Mouse (Mus musculus) frontal cortex, postnatal 25 days (tissue): ENCODE results near the gene Cdc37.

Experiments used
- DNase-seq, 2 experiments: peaks; one replicate each; pipeline ENCODE4 v3.0.0; 2022; ENCODE audit warnings: low spot score in 2 of 2

Cdc37 gene

DNA sequence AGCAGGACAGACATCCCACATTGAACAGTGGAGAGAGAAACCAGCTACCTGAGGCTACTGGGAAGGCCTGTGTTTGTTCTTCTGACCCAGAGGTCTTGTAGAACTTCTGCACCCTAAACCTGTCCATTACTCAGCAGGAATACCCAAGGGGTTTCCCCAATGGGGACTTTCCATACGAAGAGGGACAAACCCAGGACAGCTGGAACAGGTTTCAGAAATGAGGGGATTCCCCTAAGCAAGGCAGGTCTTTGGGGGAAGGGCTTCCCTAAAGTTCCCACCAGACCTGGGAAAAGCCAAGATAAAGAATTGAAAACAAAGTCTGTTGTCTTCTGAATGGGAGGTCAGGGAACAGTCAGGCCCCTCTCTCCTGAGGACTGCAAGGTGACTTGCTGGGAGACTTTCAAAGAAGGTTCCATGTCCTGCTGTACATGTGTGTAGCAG, 13.8 kb downstream of the Cdc37 start:
- no peak for DNase-seq

DNA sequence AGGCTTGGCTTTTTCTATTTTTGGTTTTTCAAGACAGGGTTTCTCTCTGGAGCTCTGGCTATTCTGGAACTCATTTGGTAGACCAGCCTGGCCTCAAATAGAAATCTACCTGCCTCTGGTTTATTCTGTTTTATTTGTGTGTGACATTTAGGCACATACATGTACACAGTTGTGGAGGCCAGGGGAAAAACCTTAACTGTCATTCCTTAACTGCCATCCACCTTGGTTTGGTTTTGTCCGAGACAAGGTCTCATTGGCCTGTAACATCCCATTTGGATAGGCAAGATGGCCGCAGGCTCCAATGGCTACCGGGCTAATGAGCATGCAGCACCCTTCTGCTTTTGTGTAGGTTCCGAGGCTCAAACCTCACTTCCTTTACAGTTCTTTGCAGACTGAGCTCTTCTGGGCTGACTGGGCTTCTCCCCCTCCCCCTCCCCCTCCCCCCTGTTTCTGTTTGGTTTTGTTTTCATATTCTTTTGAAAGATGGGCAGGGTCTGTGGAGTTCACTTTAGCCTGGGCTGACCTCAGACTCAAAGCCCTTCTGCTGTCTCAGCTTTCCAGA, 14.4 kb downstream of the Cdc37 start:
- DNase-seq, result no peak

DNA sequence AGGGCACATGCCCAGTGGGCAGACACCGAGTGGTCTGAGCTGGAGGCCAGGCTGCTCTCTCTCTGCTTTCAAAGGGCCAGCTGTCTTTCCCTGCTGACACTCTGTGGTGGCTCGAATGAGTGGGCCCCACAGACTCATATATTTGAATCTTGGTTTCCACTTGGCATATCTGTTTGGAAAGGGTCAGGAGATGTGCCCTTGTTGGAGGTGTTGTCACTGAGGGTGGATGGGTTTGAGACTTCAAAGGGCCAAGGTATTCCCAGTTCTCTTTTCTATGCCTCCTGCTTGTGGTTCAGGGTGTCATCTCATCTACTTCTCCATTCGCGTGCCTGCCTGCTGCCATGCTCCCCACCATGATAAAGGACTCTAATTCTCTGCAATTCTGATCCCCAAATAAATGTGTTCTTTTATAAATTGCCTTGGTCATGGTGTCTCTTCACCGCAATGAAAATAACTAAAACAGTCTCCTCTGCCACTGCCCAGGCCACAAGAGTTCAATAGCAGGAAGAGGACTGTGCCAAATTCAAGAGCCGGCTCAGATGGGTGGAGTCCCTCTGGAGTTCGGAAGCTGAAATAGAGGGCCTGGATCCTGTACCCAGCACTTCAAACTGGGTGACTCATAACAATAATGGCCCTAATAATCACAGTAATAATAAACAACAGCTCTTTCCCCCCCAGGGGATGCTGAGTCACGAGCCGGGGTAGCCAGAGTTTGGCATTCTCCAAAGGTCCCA, 15.0 kb downstream of the Cdc37 start:
- no peak for DNase-seq

DNA sequence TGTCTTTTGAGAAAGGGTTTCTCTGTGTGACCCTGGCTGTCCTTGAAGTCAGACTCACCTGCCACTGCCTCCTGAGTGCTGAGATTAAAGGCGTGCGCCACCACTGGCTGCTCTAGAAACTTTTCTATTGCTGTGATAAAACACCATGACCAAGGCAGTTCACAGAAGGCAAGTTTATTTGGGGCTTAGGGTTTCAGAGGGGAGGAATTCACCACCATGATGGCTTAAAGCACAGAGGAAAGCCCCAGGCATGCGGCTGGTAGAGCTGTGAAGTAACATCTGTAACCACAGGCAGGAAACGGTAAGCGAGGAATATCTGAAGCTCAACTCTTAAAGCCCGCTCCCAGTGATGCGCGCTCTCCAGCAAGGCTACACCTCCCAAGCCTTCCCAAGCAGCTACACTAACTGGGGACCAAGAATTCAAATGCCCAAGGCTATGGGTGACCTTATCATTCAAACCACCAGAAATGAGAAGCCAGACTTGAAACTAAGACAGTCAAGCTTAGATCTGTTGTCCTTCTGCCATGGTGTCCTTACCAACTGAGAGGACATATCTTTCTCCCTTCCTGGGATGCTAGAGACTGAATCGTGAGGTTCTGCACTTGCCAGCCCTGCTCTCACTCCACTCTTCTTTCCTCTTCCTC, 16.6 kb downstream of the Cdc37 start:
- no peak for DNase-seq

DNA sequence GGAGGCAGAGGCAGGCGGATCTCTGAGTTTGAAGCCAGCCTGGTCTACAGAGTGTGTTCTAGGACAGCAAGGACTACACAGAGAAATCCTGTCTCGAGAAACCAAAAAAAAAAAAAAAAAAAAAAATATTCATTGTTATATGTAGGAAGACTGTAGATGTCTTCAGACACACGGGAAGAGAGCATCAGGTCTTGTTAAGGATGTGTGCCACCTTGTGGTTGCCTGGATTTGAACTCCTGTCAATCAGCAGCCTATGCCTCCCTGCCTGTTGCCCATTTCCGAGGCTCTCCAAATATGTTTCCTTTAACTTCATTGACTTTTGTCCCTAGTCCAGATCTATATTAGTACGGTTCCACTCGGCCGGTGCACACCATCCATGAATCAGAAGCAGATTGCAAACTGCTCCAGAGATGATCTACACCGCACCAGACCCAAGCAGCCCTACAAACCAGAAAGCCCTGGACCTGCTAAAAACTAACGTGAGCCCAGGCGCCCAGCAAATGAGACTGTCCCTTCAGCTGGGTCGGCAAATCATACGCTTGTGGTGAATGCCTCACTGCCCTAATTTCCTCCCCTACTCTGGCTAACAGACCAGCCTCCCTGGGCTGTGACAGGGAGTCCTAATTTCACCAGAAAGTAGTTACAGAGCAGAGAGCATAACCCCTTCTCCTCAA, 17.5 kb downstream of the Cdc37 start:
- DNase-seq, result no peak

DNA sequence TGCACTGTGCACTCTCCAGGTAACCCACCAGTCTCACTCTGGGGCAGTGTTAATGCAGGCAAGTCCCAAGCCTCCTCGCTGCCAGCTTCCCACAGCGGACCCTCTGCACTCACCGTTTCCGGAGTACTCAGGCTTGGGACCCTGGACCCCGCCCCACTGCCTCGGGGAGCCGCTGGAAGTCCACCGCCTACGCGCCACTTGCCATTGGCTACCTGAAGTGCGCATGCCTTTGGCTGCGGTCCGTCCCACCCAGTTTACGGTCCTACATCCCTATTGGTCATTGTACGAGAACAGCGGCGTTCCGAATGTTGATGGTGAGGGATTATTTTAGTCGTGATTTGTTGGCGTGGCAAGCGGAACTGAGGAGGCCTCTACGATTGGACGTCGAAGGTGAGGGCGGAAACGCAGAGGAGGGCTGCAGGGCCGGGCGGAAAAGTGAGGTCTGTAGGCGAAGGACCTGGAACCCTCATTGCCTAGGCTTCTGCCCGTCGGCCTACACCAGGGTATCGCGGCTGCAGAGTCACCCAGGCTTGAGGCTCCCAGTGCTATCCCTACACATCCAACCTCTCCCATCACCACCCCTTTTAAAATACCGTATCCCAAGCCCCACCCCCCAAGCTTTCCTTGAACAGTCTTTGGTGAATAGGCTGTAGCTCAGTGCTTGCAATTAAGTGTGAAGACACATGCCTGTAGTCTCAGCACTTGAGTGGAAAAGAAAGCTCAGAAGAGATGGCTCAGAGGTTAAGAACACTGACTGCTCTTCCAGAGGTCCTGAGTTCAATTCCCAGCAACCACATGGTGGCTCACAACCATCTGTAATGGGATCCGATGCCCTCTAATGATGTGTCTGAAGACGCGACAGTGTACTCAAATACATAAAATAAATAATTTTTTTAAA, 18.5 kb downstream of the Cdc37 start, which contains the start of gene Tyk2:
TSS of gene Tyk2 (minus strand) at position 185 of the 898 bp plus-strand sequence.
- DNase-seq, result peak; percentile 77 to 83

DNA sequence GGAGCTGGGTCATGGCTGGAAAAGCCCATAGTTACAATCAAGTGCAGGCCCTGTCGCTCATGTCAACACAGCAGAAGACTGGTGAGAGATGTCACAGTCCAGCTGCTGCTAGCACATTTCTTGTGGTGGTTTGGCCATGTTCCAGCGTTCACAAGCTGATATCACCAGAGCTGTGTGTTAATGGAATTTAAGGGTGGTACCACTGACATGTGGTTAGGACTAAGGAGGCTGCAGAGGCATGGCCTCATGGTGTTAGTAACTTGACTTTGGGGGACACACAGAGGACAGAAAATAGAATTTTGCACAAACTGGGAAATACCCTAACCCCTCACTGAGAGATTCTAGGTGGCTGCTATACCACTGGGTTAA, 23.5 kb downstream of the Cdc37 start:
- no peak for DNase-seq

DNA sequence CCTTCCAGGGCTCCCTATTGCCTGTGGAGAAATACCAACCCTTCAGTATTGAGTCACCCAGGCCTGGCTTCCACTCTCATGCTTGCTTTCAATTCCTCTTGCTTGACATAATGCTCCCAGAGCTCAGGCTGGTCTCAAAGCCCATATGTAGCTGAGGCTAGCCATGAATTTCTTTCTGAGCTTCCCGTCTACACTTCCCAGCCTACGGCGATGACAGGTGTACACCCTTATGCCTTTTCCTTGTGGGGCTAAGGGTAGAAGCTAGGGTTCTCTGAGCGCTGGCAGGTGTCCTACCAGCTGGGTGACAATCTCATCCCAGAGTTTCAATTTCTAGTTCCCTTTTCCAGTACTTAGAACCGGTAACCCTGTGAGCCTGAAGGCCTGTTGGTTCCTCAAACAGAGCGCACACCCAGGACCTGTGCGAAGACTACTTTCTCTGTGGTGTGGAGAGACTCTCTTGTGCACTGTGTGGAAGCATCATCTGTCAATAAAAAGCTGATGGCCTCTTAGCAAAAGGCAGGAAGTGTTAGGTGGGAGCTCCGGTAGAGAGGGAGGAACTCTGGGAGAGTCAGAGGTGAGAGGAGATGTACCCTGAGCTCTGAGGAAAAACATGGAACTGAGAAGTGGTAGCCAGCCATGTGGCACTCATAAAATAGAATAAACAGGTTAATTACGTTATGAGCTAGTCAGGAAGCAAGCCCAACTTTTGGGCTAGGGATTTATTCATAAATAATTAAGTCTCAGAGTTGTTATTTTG, 24.1 kb downstream of the Cdc37 start:
- DNase-seq, result no peak

DNA sequence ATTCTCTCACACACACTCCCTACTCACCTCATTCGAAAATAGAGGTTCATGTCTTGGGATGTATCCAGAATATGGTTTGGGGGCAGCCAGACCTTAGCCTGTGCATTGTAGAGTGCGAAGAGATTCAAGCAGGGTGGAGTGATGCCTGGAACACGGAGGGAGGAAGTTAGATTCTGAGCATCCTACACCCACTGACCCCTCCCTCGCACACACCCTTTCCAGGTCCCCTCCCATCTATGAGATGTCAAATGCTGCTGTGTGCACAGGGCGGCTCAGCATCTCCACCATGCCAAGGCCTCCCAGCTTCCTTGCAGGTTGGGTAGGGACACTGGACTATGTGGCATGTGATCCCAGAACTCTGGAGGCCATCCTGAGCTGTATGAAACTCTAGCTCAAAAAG, 24.9 kb downstream of the Cdc37 start:
- DNase-seq, result no peak

DNA sequence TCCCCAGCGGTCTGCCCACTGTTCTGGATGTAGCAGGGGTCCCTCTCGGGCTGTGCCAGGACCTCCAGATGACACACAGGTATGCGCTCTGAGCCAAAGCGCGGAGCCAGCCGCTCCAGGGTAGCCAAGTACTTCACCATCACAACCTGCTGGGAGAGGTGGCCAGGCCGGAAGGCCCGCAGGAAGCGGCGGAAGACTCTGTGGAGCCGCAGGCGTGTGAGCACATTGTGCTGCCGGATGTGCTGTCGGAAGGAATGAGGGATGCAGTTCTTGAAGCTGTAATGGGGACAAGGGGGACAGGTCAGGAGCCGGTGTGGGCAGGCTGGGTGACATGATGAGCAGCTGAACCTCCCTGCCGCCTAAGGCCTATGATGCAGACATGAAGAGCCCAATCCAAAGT, 28.3 kb downstream of the Cdc37 start:
- DNase-seq, result no peak

DNA sequence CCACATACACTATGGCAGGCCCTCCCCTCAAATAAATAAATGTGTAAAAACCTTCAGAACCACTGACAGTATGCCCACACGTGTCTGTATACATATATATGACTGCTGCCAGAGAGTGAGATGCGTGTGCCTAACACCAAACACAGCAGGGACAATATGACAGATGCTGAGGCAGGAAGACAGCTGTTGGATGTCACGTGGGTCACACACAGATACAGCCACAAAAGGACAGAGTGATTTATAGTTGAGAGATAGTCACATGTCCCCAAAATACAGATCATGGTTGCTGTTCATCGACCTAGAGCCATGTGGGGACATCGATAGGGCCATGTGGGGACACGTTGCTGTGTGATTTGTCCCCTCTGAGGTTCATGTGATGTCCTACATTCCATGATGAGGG, 32.7 kb downstream of the Cdc37 start:
- DNase-seq, result no peak

DNA sequence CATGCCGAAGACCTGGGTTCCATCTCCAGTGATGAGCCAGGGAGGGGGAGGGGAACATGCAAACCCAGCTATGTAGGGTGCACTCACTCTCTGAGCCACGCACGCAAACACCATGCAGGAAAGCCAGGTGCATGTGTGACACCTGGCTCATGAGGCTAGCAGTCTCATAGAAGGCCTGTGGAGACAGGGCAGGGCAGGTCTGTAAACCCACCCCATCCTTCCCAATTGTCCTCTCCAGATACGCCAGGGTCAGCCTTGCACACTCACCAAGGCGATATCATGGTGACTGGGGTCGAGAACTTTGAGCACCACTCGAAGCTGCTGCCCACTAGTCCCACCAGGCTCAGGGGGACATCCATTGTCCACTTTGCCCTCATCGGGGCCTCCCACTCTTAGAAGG, 34.7 kb downstream of the Cdc37 start:
- DNase-seq, result no peak

DNA sequence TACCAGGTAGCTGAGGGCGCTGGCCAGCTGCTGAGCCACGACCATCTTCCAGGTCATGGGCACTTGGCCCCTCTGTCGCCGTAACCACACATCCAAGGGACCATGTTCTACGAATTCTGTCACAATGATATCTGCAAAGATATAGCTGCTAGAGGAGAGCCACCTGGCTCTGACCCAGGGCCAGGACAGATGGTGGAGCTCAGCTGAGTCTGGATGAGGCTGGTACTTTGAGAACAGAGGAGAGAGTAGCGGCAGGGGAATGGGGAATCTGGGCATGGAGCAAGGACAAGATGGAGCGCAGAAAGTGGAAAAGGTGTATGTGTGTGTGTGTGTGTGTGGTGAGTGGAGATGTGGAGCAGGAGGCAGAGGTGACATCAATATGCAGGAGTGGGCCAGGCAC, 35.6 kb downstream of the Cdc37 start:
- no peak for DNase-seq

DNA sequence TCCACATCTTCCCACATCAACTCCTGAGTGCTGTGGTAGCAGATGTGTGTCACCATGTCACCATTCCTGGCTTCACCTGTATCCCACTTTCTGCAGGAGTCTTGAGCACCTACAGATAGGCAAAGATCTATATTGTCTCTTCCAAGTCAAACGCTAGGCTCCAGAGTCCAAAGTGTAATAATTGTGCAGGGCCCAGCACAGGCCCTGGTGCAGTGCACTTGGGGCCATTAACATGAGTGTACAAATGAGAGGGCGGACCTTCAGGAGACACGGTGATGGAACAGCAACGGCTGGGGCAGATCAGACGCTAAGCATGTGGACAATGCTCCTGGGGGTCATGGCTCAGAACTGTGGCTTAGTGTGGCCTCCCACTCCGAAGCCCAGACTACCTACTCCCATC, 36.0 kb downstream of the Cdc37 start:
- DNase-seq, result no peak

DNA sequence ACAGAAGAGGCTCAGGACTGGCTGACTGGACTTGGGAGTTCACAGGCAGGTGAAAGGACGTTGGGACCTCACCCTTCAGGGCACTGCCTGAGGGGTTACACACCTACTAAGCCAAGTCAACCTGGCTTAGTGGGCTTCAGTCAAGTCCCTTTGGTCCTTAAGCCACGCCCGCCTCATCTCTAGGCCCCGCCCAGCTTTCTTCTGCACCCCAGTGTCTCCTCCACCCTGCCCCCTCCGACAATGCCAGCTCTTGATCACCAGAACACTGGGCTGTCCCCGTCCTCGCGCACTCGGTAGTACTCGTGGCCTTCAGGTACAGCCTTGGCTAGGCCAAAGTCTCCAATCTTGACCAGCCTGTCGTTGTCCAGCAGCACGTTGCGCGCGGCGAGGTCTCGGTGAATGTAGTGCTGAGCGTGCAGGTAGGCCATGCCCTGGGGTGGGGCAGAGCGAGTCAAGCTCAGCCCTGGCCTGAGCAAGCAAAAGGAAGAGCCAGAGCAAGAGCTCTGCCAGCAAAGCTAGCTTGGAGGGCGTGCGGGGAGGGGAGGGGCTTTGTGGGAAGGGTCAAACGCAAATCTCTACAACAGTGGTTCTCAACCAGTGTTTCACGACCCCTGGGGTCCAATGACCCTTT, 42.1 kb downstream of the Cdc37 start:
- no peak for DNase-seq

DNA sequence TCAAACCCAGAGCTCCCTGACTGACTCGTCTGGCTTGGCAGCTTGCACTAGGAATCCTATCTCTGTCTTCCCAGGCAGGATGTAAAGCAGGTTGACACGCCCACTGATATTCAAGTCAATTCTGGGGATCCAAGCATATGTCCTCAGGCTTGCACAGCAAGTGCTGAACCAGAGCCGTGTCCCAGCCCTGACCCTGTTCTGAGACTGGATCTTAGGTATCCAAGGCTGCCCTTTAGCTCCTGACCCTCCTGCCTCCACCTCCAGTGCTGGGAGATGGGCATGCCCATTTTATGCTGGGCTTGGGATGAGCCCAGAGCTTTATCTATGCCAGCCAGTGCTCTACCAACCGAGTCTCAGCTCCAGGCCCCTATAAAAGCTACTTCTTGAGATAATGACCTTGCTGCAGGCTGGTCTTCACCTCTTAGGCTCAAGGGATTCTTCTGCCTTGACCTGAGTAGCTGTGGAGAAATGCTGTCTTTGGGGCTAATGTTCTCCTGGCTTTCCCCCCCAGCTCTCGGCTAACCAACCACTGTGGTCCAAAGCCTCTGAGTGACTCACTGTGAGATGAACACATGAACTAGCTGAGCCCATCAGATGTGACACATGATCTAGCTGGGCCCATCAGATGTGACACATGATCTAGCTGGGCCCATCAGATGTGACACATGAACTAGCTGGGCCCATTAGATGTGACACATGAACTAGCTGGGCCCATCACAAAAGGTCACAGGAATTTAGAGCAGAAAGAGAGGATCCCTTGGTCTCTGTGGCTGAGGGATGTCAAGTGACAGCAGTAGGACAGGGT, 43.8 kb downstream of the Cdc37 start:
- no peak for DNase-seq

DNA sequence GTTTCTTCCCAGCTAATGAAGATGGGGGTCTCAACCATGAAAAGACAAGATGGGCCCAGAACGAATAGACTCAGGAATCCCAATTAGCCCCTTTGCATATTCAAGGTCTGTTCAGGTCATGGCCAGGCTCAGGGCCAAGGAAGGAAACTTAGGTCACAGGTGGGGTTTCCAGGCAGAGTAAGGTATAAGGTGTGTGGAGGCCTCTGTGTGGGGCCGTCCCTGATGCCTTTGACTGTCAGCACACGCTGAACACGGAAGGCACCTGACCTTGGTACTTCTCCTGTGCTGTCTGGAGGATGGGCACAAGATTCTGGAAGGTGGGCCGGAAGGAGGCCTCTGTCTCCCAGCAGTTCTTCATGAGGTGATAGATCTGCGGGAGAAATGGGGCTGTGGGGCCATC, 45.0 kb downstream of the Cdc37 start:
- no peak for DNase-seq

DNA sequence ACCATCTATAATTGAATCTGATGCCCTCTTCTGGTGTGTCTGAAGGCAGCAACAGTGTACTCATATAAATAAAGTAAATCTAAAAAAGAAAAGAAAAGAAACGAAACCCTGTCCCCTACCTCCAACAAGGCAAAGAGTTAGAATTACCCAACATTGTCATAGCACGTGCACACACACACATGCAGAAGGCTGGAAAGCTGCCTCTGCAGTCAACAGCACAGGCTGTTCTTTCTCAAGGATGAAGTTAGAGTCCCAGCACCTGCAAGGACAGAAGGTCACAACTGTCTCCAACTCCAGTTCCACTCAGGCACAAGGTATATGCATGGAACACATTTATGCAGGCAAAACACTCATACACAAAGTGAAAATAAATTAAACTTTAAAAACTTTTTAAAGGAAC, 47.7 kb downstream of the Cdc37 start:
- DNase-seq, result no peak

DNA sequence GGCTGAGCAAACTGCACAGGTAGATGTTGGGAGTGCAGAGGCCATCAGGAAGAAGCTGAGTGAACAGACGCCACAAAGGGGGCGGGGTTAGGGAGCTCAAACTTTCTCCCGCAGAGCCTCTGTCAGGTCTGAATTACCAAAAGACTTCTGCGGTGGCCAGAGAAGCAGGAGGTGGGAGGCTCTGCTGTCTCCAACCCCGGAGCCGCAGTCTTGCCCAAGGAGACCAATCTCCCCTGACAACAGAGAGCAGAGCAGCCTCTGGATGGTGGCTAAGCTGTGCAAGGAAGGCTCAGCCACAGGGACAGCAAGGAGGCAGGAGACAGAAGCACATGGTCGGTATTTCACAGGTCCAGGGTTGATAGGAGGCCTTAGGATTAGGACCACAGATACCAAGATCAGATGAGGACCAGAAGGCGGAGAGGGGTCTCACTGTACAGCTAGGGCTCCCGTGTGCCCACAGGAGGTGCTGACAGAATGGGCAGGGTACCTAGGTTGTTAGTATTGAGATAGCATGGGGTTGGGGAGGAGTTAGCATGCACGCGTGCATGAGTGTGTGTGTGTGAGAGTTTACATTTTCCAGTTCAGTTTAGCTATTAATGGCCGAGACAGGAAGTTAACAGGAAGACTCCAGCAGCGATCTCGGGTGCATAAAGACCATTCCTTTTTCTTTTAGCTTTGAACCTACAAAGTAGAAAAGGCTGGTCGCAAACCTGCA, 49.2 kb downstream of the Cdc37 start:
- DNase-seq, result no peak
